Mouse (Mus musculus): Measurements from ENCODE around the gene Dcpp2.
"Not testable (repeated sequence)": the region's sequence is repeated elsewhere in the genome, so short reads cannot be mapped to it uniquely, and the experiment has no call there.

Dcpp2 gene

GRCm38 (mm10) chr17:23925090-23925493, 44.4 kb downstream of the Dcpp2 start:
- peak; percentile 19 to 40 for DNase-seq (ENCODE audit: low spot score in 2 of 2)

- no peak for DNase-seq (ENCODE audit: low spot score in 2 of 2)
Observed at GRCm38 (mm10) chr17:23931157-23931556, 50.5 kb downstream of the Dcpp2 start.

GRCm38 (mm10) chr17:23941372-23941771, 60.7 kb downstream of the Dcpp2 start, which contains the start of gene Sbp:
TSS of gene Sbp (plus strand) at chr17:23941672.
- no peak for DNase-seq (ENCODE audit: low spot score in 2 of 2)

GRCm38 (mm10) chr17:23947486-23947885, 66.8 kb downstream of the Dcpp2 start:
- DNase-seq (ENCODE audit: low spot score in 2 of 2) = not testable (repeated sequence)

- DNase-seq (ENCODE audit: low spot score in 2 of 2) = no peak
Observed at GRCm38 (mm10) chr17:23949068-23949467, 68.4 kb downstream of the Dcpp2 start.
